Mouse (Mus musculus) stomach, embryonic 16.5 days (tissue): ENCODE results near the gene Zranb3. TPM values are rescaled to one million over a fixed set of nuclear protein-coding genes. Genes with fewer than 3 reads are reported as not detected.

Experiments
- ATAC-seq: fragments of 200-750 bp; cut with Nextera tagmentation; 2 replicates; pipeline ENCODE4 v1.8.0; 2017; ENCODE audit warnings: moderate number of reproducible peaks, moderate TSS enrichment; ENCODE audit not compliant: insufficient read depth, low FRiP score
- H3K27ac ChIP-seq: fragments of 300-500 bp; sonication (generic); 2 replicates; pipeline ENCODE4 v1.5.1; 2014; ENCODE audit warnings: low read length
- H3K27me3 ChIP-seq: fragments of 300-500 bp; sonication (generic); 2 replicates; pipeline ENCODE4 v1.6.1; 2014; ENCODE audit warnings: low read length, control low read depth, mixed read lengths; ENCODE audit not compliant: control insufficient read depth, insufficient read depth
- H3K36me3 ChIP-seq: fragments of 300-500 bp; sonication (generic); 2 replicates; pipeline ENCODE4 v1.6.1; 2014; ENCODE audit warnings: low read length; ENCODE audit not compliant: control insufficient read depth, insufficient read depth
- H3K4me1 ChIP-seq: fragments of 300-500 bp; sonication (generic); 2 replicates; pipeline ENCODE4 v1.6.1; 2014; ENCODE audit warnings: low read length, control low read depth, mixed read lengths; ENCODE audit not compliant: control insufficient read depth, insufficient read depth
- H3K4me2 ChIP-seq: fragments of 300-500 bp; sonication (generic); 2 replicates; pipeline ENCODE4 v1.6.1; 2014; ENCODE audit warnings: low read depth, low read length, mixed read lengths
- H3K4me3 ChIP-seq: fragments of 300-500 bp; sonication (generic); replicated peaks from 2 replicates; pipeline ENCODE4 v1.5.1; 2014; ENCODE audit warnings: mild to moderate bottlenecking, low read length
- H3K9ac ChIP-seq: fragments of 300-500 bp; sonication (generic); 2 replicates; pipeline ENCODE4 v1.6.1; 2014; ENCODE audit warnings: low read length
- H3K9me3 ChIP-seq: fragments of 300-500 bp; sonication (generic); replicated peaks from 2 replicates; pipeline ENCODE4 v1.6.1; 2016; ENCODE audit warnings: low read length, control low read depth; ENCODE audit not compliant: control insufficient read depth
- WGBS: fragments of 180-500 bp; shearing (Covaris S2); extraction: QIAGEN DNeasy Blood & Tissue Kit; methylation state at CpG from one replicate; pipeline ENCODE4 v1.1.7; 2014; 5-methylcytosine and 5-hydroxymethylcytosine counted together
- polyA plus RNA-seq: library from polyadenylated mRNA; unstranded; fragments of >200 nt; fragmentation: Nextera tagmentation; extraction: Ambion mirVana; gene quantifications from 2 replicates; pipeline ENCODE4 v1.2.1, GENCODE M21; 2015

Gene Zranb3
- polyA plus RNA-seq, 1 experiment from 2014 or later = 6.4 TPM

GRCm38 (mm10) chr1:128064716-128065115 is 38.1 kb downstream of the Zranb3 start:
- H3K4me2 ChIP-seq = no peak overlapping the region
- H3K36me3 ChIP-seq = no peaks in the 10 kb centered on the region
- no peak overlapping the region for H3K27ac ChIP-seq
- 84% methylated on average over 6 of the region's 6 CpGs for WGBS
- H3K9me3 ChIP-seq = no peaks in the 10 kb centered on the region
- H3K9ac ChIP-seq = no peak overlapping the region
- no peaks in the 10 kb centered on the region for H3K4me1 ChIP-seq
- no peak for ATAC-seq
- H3K27me3 ChIP-seq = no peaks in the 10 kb centered on the region
- no peak overlapping the region for H3K4me3 ChIP-seq

GRCm38 (mm10) chr1:128062167-128062566 is 40.7 kb downstream of the Zranb3 start:
- no peak overlapping the region for H3K27ac ChIP-seq
- ATAC-seq = no peak
- no peak overlapping the region for H3K4me2 ChIP-seq
- 79% methylated on average over 1 of the region's 1 CpGs for WGBS
- no peaks in the 10 kb centered on the region for H3K36me3 ChIP-seq
- H3K9ac ChIP-seq = no peak overlapping the region
- no peaks in the 10 kb centered on the region for H3K27me3 ChIP-seq
- no peaks in the 10 kb centered on the region for H3K4me1 ChIP-seq
- H3K4me3 ChIP-seq = no peak overlapping the region
- H3K9me3 ChIP-seq = no peaks in the 10 kb centered on the region

- H3K36me3 ChIP-seq = no peaks in the 10 kb centered on the region
- H3K4me2 ChIP-seq = no peak overlapping the region
- no peak overlapping the region for H3K9ac ChIP-seq
- no peak overlapping the region for H3K4me3 ChIP-seq
- no peaks in the 10 kb centered on the region for H3K9me3 ChIP-seq
- no peaks in the 10 kb centered on the region for H3K27me3 ChIP-seq
- 68% methylated on average over 1 of the region's 1 CpGs for WGBS
- no peaks in the 10 kb centered on the region for H3K4me1 ChIP-seq
- no peak overlapping the region for H3K27ac ChIP-seq
- no peak for ATAC-seq
Measured at GRCm38 (mm10) chr1:128061401-128061800, 41.4 kb downstream of the Zranb3 start.

- WGBS = 58% methylated on average over 8 of the region's 8 CpGs
- Histone ChIP-seq H3K4me3 (no peak overlapping the region), H3K27me3 (no peaks in the 10 kb centered on the region), H3K9ac (no peak overlapping the region), H3K4me1 (no peaks in the 10 kb centered on the region), H3K36me3 (no peaks in the 10 kb centered on the region), H3K27ac (no peak overlapping the region), H3K4me2 (no peak overlapping the region), H3K9me3 (no peaks in the 10 kb centered on the region)
- no peak for ATAC-seq
Measured at GRCm38 (mm10) chr1:128060655-128061344, 42.0 kb downstream of the Zranb3 start.

- H3K4me3 ChIP-seq = no peak overlapping the region
- no peak overlapping the region for H3K9ac ChIP-seq
- ATAC-seq = no peak
- H3K4me2 ChIP-seq = no peak overlapping the region
- WGBS = 88% methylated on average over 5 of the region's 5 CpGs
- no peaks in the 10 kb centered on the region for H3K4me1 ChIP-seq
- H3K36me3 ChIP-seq = no peaks in the 10 kb centered on the region
- no peaks in the 10 kb centered on the region for H3K27me3 ChIP-seq
- H3K27ac ChIP-seq = no peak overlapping the region
- H3K9me3 ChIP-seq = no peaks in the 10 kb centered on the region
Measured at GRCm38 (mm10) chr1:128058625-128059024, 44.2 kb downstream of the Zranb3 start.

- H3K9ac ChIP-seq = no peak overlapping the region
- no peaks in the 10 kb centered on the region for H3K4me1 ChIP-seq
- ATAC-seq = no peak
- no peaks in the 10 kb centered on the region for H3K36me3 ChIP-seq
- no peak overlapping the region for H3K4me2 ChIP-seq
- no peaks in the 10 kb centered on the region for H3K27me3 ChIP-seq
- 89% methylated on average over 4 of the region's 4 CpGs for WGBS
- no peak overlapping the region for H3K27ac ChIP-seq
- H3K9me3 ChIP-seq = no peaks in the 10 kb centered on the region
- no peak overlapping the region for H3K4me3 ChIP-seq
Measured at GRCm38 (mm10) chr1:128057269-128057668, 45.6 kb downstream of the Zranb3 start.

GRCm38 (mm10) chr1:128046920-128047319 is 55.9 kb downstream of the Zranb3 start:
- Histone ChIP-seq H3K4me1 (no peaks in the 10 kb centered on the region), H3K27ac (no peak overlapping the region), H3K4me3 (no peak overlapping the region), H3K9me3 (no peaks in the 10 kb centered on the region), H3K27me3 (no peaks in the 10 kb centered on the region), H3K36me3 (no peaks in the 10 kb centered on the region), H3K9ac (no peak overlapping the region), H3K4me2 (no peak overlapping the region)
- no peak for ATAC-seq
- WGBS = 85% methylated on average over 7 of the region's 7 CpGs

- Histone ChIP-seq H3K4me1 (no peaks in the 10 kb centered on the region), H3K9me3 (no peaks in the 10 kb centered on the region), H3K9ac (no peak overlapping the region), H3K27me3 (no peaks in the 10 kb centered on the region), H3K27ac (no peak overlapping the region), H3K4me3 (no peak overlapping the region), H3K36me3 (no peaks in the 10 kb centered on the region), H3K4me2 (no peak overlapping the region)
- 84% methylated on average over 2 of the region's 2 CpGs for WGBS
- ATAC-seq = no peak
Measured at GRCm38 (mm10) chr1:128046455-128046854, 56.4 kb downstream of the Zranb3 start.

GRCm38 (mm10) chr1:128044181-128044580 is 58.7 kb downstream of the Zranb3 start:
- no peaks in the 10 kb centered on the region for H3K4me1 ChIP-seq
- H3K27me3 ChIP-seq = no peaks in the 10 kb centered on the region
- no peak overlapping the region for H3K9ac ChIP-seq
- no peak for ATAC-seq
- 92% methylated on average over 4 of the region's 4 CpGs for WGBS
- no peaks in the 10 kb centered on the region for H3K36me3 ChIP-seq
- no peak overlapping the region for H3K4me2 ChIP-seq
- H3K9me3 ChIP-seq = no peaks in the 10 kb centered on the region
- H3K27ac ChIP-seq = no peak overlapping the region
- H3K4me3 ChIP-seq = no peak overlapping the region
